Mouse (Mus musculus) hindbrain, embryonic 14.5 days (tissue): ENCODE measurements around the gene Stx17. TPM values are rescaled to one million over a fixed set of nuclear protein-coding genes. Genes with fewer than 3 reads are reported as not detected.
A peak's percentile ranks its signal among the peaks of the same experiment; 100 is the strongest.

Source experiments
- ATAC-seq: fragments of 200-750 bp; cut with Nextera tagmentation; 2 replicates; pipeline ENCODE4 v1.8.0; 2017; ENCODE audit warnings: moderate number of reproducible peaks, mild to moderate bottlenecking, moderate TSS enrichment, moderate library complexity; ENCODE audit not compliant: low FRiP score
- DNase-seq: peaks from one replicate; pipeline ENCODE4 v3.0.0-alpha.2; 2015; ENCODE audit warnings: low spot score
- H3K27ac ChIP-seq: fragments of 300-500 bp; sonication (generic); 2 replicates; pipeline ENCODE4 v1.5.1; 2014; ENCODE audit warnings: mild to moderate bottlenecking, moderate library complexity
- H3K27me3 ChIP-seq: fragments of 300-500 bp; sonication (generic); 2 replicates; pipeline ENCODE4 v1.6.1; 2014; ENCODE audit warnings: mild to moderate bottlenecking, low read length, mixed read lengths; ENCODE audit not compliant: control insufficient read depth, insufficient read depth
- H3K36me3 ChIP-seq: fragments of 300-500 bp; sonication (generic); replicated peaks from 2 replicates; pipeline ENCODE4 v1.6.1; 2014; ENCODE audit not compliant: control insufficient read depth, insufficient read depth
- H3K4me1 ChIP-seq: fragments of 300-500 bp; sonication (generic); replicated peaks from 2 replicates; pipeline ENCODE4 v1.6.1; 2014; ENCODE audit warnings: antibody characterized with exemption, low read length, mixed read lengths; ENCODE audit not compliant: control insufficient read depth, insufficient read depth
- H3K4me2 ChIP-seq: fragments of 300-500 bp; sonication (generic); replicated peaks from 2 replicates; pipeline ENCODE4 v1.6.1; 2014; ENCODE audit warnings: mild to moderate bottlenecking, moderate library complexity
- H3K4me3 ChIP-seq: fragments of 300-500 bp; sonication (generic); replicated peaks from 2 replicates; pipeline ENCODE4 v1.5.1; 2014; ENCODE audit warnings: mild to moderate bottlenecking, low read length
- H3K9ac ChIP-seq: fragments of 300-500 bp; sonication (generic); 2 replicates; pipeline ENCODE4 v1.6.1; 2014
- H3K9me3 ChIP-seq: fragments of 300-500 bp; sonication (generic); 2 replicates; pipeline ENCODE4 v1.6.1; 2016; ENCODE audit warnings: low read length; ENCODE audit not compliant: control insufficient read depth
- WGBS: fragments of 180-500 bp; shearing (Covaris S2); extraction: QIAGEN DNeasy Blood & Tissue Kit; methylation state at CpG from one replicate; pipeline ENCODE4 v1.1.7; 2014; 5-methylcytosine and 5-hydroxymethylcytosine counted together
- polyA plus RNA-seq: library from polyadenylated mRNA; unstranded; fragments of >200 nt; fragmentation: Nextera tagmentation; extraction: Ambion mirVana; gene quantifications from 2 replicates; pipeline ENCODE4 v1.2.1, GENCODE M21; 2014

The Stx17 gene
- polyA plus RNA-seq, 1 experiment from 2014 or later = 27.1 TPM

- no peak overlapping the region for H3K27ac ChIP-seq
- H3K9me3 ChIP-seq = no peaks in the 10 kb centered on the region
- no peaks in the 10 kb centered on the region for H3K27me3 ChIP-seq
- ATAC-seq = no peak
- H3K9ac ChIP-seq = no peak overlapping the region
- H3K4me2 ChIP-seq = no peak overlapping the region
- H3K4me3 ChIP-seq = no peak overlapping the region
- H3K4me1 ChIP-seq = no peaks in the 10 kb centered on the region
- no peaks in the 10 kb centered on the region for H3K36me3 ChIP-seq
- WGBS = 96% methylated on average over 2 of the region's 2 CpGs
- DNase-seq = no peak
Measured at GRCm38 (mm10) chr4:48149492-48149891, 24.8 kb downstream of the Stx17 start.

GRCm38 (mm10) chr4:48153229-48153628, 28.5 kb downstream of the Stx17 start:
- no peak for ATAC-seq
- 87% methylated on average over 5 of the region's 5 CpGs for WGBS

DNA sequence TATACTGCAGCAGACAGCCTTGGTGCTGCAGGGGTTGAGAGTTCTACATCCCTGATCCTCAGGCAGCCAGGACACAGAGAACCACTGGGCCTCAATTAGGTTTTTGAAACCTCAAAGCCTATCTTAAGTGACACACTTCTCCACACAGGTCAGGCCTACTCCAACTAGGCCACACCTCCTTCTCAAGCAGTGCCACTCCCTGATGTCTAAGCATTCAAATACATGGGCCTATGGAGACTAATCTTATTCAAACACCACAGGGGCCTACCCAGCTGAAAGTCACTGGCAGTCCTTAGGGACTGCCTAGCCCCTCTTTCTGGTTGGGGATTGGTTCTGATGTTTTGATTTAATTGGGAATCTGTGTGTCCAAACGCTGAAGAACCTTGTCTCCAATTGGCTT, 31.1 kb downstream of the Stx17 start:
- ATAC-seq (no peak), DNase-seq (no peak)
- H3K9me3 ChIP-seq = no peaks in the 10 kb centered on the region
- WGBS = 75% methylated on average over 1 of the region's 1 CpGs
- H3K4me2 ChIP-seq = no peak overlapping the region
- H3K27me3 ChIP-seq = no peaks in the 10 kb centered on the region
- no peaks in the 10 kb centered on the region for H3K36me3 ChIP-seq
- H3K4me1 ChIP-seq = no peaks in the 10 kb centered on the region
- no peak overlapping the region for H3K27ac ChIP-seq
- no peak overlapping the region for H3K9ac ChIP-seq
- no peak overlapping the region for H3K4me3 ChIP-seq

More at GRCm38 (mm10) chr4:48153229-48153628, 28.5 kb downstream of the Stx17 start:
- Histone ChIP-seq H3K4me2 (no peak overlapping the region), H3K4me3 (no peak overlapping the region), H3K36me3 (no peaks in the 10 kb centered on the region), H3K27ac (no peak overlapping the region), H3K9me3 (no peaks in the 10 kb centered on the region), H3K4me1 (no peaks in the 10 kb centered on the region), H3K9ac (no peak overlapping the region), H3K27me3 (no peaks in the 10 kb centered on the region)
- DNase-seq = no peak

- no peaks in the 10 kb centered on the region for H3K4me1 ChIP-seq
- H3K27me3 ChIP-seq = no peaks in the 10 kb centered on the region
- ATAC-seq (no peak), DNase-seq (no peak)
- no peak overlapping the region for H3K27ac ChIP-seq
- no peaks in the 10 kb centered on the region for H3K36me3 ChIP-seq
- H3K4me2 ChIP-seq = no peak overlapping the region
- H3K4me3 ChIP-seq = no peak overlapping the region
- no peak overlapping the region for H3K9ac ChIP-seq
- 92% methylated on average over 4 of the region's 4 CpGs for WGBS
- H3K9me3 ChIP-seq = no peaks in the 10 kb centered on the region
Measured at GRCm38 (mm10) chr4:48160386-48160785, 35.7 kb downstream of the Stx17 start.

GRCm38 (mm10) chr4:48163851-48164250, 39.1 kb downstream of the Stx17 start:
- no peak overlapping the region for H3K4me2 ChIP-seq
- no peak overlapping the region for H3K4me3 ChIP-seq
- ATAC-seq (no peak), DNase-seq (no peak)
- H3K36me3 ChIP-seq = peaks cover 3% of the 10 kb centered on the region; the same call in 1 of the 2 replicates
- no peak overlapping the region for H3K27ac ChIP-seq
- no peak overlapping the region for H3K9ac ChIP-seq
- no peaks in the 10 kb centered on the region for H3K27me3 ChIP-seq
- no peaks in the 10 kb centered on the region for H3K4me1 ChIP-seq
- 83% methylated on average over 5 of the region's 5 CpGs for WGBS
- no peaks in the 10 kb centered on the region for H3K9me3 ChIP-seq

DNA sequence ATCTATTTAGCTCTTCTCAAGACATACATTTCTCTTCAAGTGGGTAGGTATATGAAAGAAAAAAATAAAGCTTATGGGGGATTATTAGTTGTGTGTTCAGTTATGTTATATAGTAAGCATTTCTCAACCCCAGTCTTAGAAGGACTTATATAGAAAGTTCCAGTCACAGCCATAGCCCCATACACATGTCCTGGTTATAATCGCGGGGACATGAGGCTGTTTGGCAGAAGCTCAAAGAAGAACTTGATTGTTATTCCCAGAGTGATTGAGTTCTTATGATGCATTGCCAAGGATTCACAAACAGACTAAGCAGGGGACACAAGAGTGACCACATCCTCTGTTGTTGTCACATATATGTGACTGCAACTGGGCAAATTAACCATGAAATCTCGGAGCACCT, 51.0 kb downstream of the Stx17 start:
- DNase-seq (no peak), ATAC-seq (no peak)
- Histone ChIP-seq H3K4me2 (no peak overlapping the region), H3K27me3 (no peaks in the 10 kb centered on the region), H3K4me3 (no peak overlapping the region), H3K4me1 (peaks cover 1% of the 10 kb centered on the region; the same call in 1 of the 2 replicates), H3K9me3 (no peaks in the 10 kb centered on the region), H3K36me3 (no peaks in the 10 kb centered on the region), H3K9ac (no peak overlapping the region), H3K27ac (no peak overlapping the region)
- 87% methylated on average over 3 of the region's 3 CpGs for WGBS

DNA sequence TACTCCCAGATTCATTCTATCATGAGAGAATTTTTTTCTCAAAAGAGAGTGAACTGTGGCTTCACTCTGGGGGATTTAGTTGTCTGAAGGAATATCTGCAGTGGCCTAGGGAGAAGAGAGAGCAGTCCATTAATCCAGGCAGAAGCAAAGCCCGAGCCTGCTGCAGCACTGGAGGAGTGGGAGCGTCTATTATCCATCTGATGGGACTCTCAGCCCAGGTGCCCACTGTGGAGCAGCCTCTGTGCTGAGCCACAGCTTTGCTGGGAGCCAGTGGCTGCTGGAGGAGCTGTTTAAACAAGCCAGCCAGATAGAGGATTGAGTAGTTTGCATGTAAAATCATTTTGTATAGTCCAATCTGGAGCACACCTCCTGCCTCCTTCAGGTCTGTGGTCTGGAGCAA, 56.2 kb downstream of the Stx17 start:
- H3K27me3 ChIP-seq = no peaks in the 10 kb centered on the region
- H3K4me2 ChIP-seq = 0 out of 2 replicates have a peak overlapping the region, but pooled peaks have one; percentile 7
- no peak for DNase-seq
- no peak overlapping the region for H3K4me3 ChIP-seq
- ATAC-seq = no peak
- H3K9ac ChIP-seq = no peak overlapping the region
- H3K27ac ChIP-seq = 0 out of 2 replicates have a peak overlapping the region, but pooled peaks have one; percentile 14
- peaks cover 6% of the 10 kb centered on the region for H3K4me1 ChIP-seq
- H3K36me3 ChIP-seq = no peaks in the 10 kb centered on the region
- no peaks in the 10 kb centered on the region for H3K9me3 ChIP-seq
- 21% methylated on average over 2 of the region's 2 CpGs for WGBS

DNA sequence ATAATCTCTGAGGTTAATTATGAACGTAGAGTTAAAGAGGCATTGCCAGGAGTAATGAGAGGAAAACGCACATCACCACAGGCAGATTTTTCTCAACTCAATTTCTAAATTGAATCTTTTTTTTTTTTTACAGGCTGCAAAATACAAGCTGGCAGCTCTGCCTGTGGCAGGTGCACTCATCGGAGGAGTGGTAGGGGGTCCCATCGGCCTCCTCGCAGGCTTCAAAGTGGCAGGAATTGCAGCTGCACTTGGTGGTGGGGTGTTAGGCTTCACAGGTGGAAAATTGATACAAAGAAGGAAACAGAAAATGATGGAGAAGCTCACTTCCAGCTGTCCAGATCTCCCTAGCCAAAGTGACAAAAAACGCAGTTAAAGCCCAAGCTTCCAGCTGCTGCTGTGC, 56.7 kb downstream of the Stx17 start:
- no peak for DNase-seq
- no peak overlapping the region for H3K27ac ChIP-seq

GRCm38 (mm10) chr4:48182115-48182806, 57.5 kb downstream of the Stx17 start:
- H3K27me3 ChIP-seq = no peaks in the 10 kb centered on the region
- ATAC-seq (no peak), DNase-seq (no peak)
- H3K36me3 ChIP-seq = no peaks in the 10 kb centered on the region
- no peak overlapping the region for H3K27ac ChIP-seq
- H3K4me1 ChIP-seq = peaks cover 6% of the 10 kb centered on the region
- WGBS = 87% methylated on average over 8 of the region's 8 CpGs
- no peak overlapping the region for H3K9ac ChIP-seq
- no peaks in the 10 kb centered on the region for H3K9me3 ChIP-seq
- H3K4me3 ChIP-seq = no peak overlapping the region
- H3K4me2 ChIP-seq = no peak overlapping the region

More for the DNA sequence above, 56.7 kb downstream of the Stx17 start:
- H3K27me3 ChIP-seq = no peaks in the 10 kb centered on the region
- ATAC-seq = no peak
- no peak overlapping the region for H3K4me2 ChIP-seq
- H3K9ac ChIP-seq = no peak overlapping the region
- no peak overlapping the region for H3K4me3 ChIP-seq
- H3K4me1 ChIP-seq = peaks cover 6% of the 10 kb centered on the region
- WGBS = 57% methylated on average over 6 of the region's 6 CpGs
- no peaks in the 10 kb centered on the region for H3K36me3 ChIP-seq
- H3K9me3 ChIP-seq = no peaks in the 10 kb centered on the region

GRCm38 (mm10) chr4:48197925-48198324, 73.2 kb downstream of the Stx17 start:
- 90% methylated on average over 3 of the region's 3 CpGs for WGBS
- Histone ChIP-seq H3K36me3 (peaks cover 26% of the 10 kb centered on the region), H3K9ac (no peak overlapping the region), H3K4me1 (no peaks in the 10 kb centered on the region), H3K4me2 (no peak overlapping the region), H3K4me3 (no peak overlapping the region), H3K27me3 (no peaks in the 10 kb centered on the region), H3K9me3 (no peaks in the 10 kb centered on the region), H3K27ac (no peak overlapping the region)
- DNase-seq = no peak
- no peak for ATAC-seq
